Mouse (Mus musculus) embryo, embryonic 11.5 days (tissue): Measurements from ENCODE around the gene Eif2d.

ENCODE experiments used
- DNase-seq: peaks from one replicate; pipeline ENCODE4 v3.0.0-alpha.2; 2012; ENCODE audit warnings: low read depth, low spot score

Eif2d gene

GRCm38 (mm10) chr1:131213361-131213760, 60.4 kb downstream of the Eif2d start:
- DNase-seq = no peak

GRCm38 (mm10) chr1:131218933-131219332, 66.0 kb downstream of the Eif2d start:
- no peak for DNase-seq

- no peak for DNase-seq
Measured at GRCm38 (mm10) chr1:131221822-131222590, 69.0 kb downstream of the Eif2d start.

- DNase-seq = no peak
Measured at GRCm38 (mm10) chr1:131223345-131223744, 70.4 kb downstream of the Eif2d start.

GRCm38 (mm10) chr1:131224848-131225471, 72.0 kb downstream of the Eif2d start:
- DNase-seq = no peak

GRCm38 (mm10) chr1:131228225-131228624, 75.2 kb downstream of the Eif2d start:
- no peak for DNase-seq

- no peak for DNase-seq
Measured at GRCm38 (mm10) chr1:131228659-131229058, 75.7 kb downstream of the Eif2d start.

- no peak for DNase-seq
Measured at GRCm38 (mm10) chr1:131233527-131233926, 80.5 kb downstream of the Eif2d start.

- DNase-seq = no peak
Measured at GRCm38 (mm10) chr1:131236077-131236476, 83.1 kb downstream of the Eif2d start.
